Mouse (Mus musculus): ENCODE results near the gene Mlh3.

Mlh3 gene

GRCm38 (mm10) chr12:85193923-85194622, 76.3 kb downstream of the Mlh3 start:
- DNase-seq (ENCODE audit: inconsistent age in 2 of 2, low spot score in 1 of 2): no peak

GRCm38 (mm10) chr12:85193146-85193545, 77.3 kb downstream of the Mlh3 start:
- DNase-seq (ENCODE audit: inconsistent age in 2 of 2, low spot score in 1 of 2): no peak

GRCm38 (mm10) chr12:85192461-85193108, 77.8 kb downstream of the Mlh3 start:
- DNase-seq (ENCODE audit: inconsistent age in 2 of 2, low spot score in 1 of 2): peak; percentile 29 to 42

GRCm38 (mm10) chr12:85190290-85190689, 80.1 kb downstream of the Mlh3 start:
- no peak for DNase-seq (ENCODE audit: inconsistent age in 2 of 2, low spot score in 1 of 2)

- DNase-seq (ENCODE audit: inconsistent age in 2 of 2, low spot score in 1 of 2): no peak
Observed at GRCm38 (mm10) chr12:85186361-85186760, 84.0 kb downstream of the Mlh3 start.

- DNase-seq (ENCODE audit: inconsistent age in 2 of 2, low spot score in 1 of 2): no peak
Observed at GRCm38 (mm10) chr12:85185810-85186209, 84.6 kb downstream of the Mlh3 start.
